Mouse (Mus musculus): ENCODE results near the gene Tbx2.

DNA sequence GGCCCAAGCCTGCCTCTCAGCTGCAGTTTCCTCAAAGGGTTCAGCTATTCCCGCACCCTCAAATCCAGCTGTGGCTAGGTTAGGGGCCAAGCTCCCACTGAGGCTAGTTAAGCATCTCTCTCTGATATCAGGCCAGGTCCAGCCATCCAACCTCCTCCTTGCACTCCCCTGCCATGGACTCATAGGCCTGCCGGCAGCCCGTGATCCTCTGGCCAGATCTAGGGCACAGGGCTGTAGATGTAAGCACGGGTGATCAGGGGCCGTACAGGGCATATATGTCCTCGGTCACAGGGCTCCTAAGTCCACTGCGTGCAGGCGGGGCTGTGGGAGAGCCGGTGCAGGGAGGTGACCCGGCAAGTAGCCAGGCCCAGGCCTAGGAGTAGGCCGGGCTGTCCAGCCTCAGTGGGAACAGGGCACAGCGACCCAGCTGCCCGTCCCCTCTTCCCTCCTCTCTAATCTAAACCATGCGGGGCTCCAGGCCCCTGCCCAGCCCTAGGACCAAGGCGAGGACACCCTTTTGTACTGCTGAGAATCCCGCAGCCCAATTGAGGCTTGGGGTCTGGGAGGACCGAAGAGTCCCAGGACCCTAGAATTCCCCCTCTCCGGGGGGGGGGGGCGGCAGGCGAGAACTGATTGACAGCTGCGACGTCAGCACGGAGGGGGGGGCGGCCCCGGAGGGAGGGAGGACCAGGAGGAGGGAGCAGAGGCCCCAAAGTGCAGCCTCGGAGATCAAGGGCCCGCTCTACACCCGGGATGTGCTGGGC, 53.5 kb downstream of the Tbx2 start, which contains the start of gene Tbx4:
- TF ChIP-seq CTCF (IDR thresholded peaks at IDR 0.05; ENCODE audit: extremely low read depth, insufficient read depth, insufficient read length, insufficient replicate concordance) (no peak), POLR2A (IDR thresholded peaks at IDR 0.05; ENCODE audit: low read depth, low read length) (no peak)
